Mouse (Mus musculus) embryonic fibroblast, embryonic 13.5 days (primary cell): ENCODE measurements around the gene Rbpj. TPM values are rescaled to one million over a fixed set of nuclear protein-coding genes. Genes with fewer than 3 reads are reported as not detected.

Source experiments
- H3K27ac ChIP-seq: 2 replicates; pipeline ENCODE4 v1.5.1; 2012; ENCODE audit warnings: low read length, control low read depth, inconsistent platforms; ENCODE audit not compliant: insufficient read depth
- H3K4me1 ChIP-seq: 2 replicates; pipeline ENCODE4 v1.6.1; 2011; ENCODE audit warnings: low read length; ENCODE audit not compliant: control insufficient read depth, insufficient read depth
- H3K4me3 ChIP-seq: 2 replicates; pipeline ENCODE4 v1.5.1; 2011; ENCODE audit warnings: mild to moderate bottlenecking, control low read depth, low read length; ENCODE audit not compliant: insufficient read depth
- CTCF ChIP-seq: IDR thresholded peaks from 2 replicates; pipeline ENCODE4 v1.5.1; 2011; ENCODE audit warnings: mild to moderate bottlenecking, control low read depth, low read length, moderate library complexity, borderline replicate concordance; ENCODE audit not compliant: insufficient read depth
- POLR2A ChIP-seq: IDR thresholded peaks from 2 replicates; pipeline ENCODE4 v1.6.1; 2011; ENCODE audit warnings: low read depth, mild to moderate bottlenecking, control low read depth, low read length, moderate library complexity
- polyA plus RNA-seq: library from polyadenylated mRNA; stranded (reverse); fragments of >200 nt; gene quantifications from 2 replicates; pipeline ENCODE4 v1.2.4, GENCODE M21; 2011; ENCODE audit warnings: low read depth; ENCODE audit not compliant: missing spikeins, insufficient read length

Gene Rbpj
- polyA plus RNA-seq: 98.7 and 110 TPM in 2 replicates

DNA sequence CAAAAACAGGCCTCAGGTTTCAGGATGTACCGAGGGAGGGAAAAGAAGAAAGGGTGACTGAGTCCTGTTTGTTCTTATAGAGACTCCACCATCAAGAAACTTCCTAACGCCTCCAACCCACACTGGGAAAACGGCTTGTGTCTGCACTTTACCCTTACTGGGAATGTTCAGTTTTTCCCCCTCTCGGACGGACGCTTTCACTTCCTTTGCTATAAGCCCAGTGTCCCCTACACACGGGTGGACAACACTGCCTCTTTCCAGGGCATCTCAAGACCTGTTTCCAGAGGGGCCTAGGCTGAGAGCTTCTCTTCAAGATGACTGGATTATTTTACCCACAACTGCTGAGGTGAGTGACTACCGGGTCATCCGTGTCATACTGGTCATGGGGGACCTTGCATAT lies at the start of gene Rbpj:
Gene Rbpj, plus strand, starts transcription at position 270 of the 400 bp plus-strand sequence.
- peaks cover 13% of the 10 kb centered on the region for H3K4me1 ChIP-seq
- TF ChIP-seq CTCF (no peak), POLR2A (no peak)
- no peak within 1 kb of the TSS for H3K4me3 ChIP-seq
- H3K27ac ChIP-seq: no peak within 1 kb of the TSS

GRCm38 (mm10) chr5:53420777-53421176 lies 45.2 kb upstream of the Rbpj start:
- TF ChIP-seq CTCF: no peak
- TF ChIP-seq POLR2A: no peak
- no peaks in the 10 kb centered on the region for H3K4me1 ChIP-seq
- no peak overlapping the region for H3K27ac ChIP-seq

DNA sequence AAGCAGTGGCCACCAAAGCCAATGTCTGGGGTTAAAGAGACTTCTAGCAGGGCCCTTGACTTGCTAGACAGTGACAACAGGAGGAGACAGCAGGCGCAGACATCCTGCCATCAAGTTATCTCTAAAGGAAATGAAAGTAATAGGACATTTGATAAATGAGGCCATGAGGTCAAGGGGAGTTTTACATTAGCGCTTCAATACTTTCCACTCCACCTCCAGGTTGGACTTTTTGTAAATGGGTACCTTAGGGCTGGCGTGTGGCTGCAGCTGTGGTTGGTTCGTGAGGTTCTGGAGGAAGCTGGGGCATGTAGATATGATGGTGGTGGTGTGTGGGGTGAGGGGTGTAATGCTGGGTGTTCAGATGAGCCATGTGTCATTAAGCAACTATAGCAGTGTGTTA lies 44.7 kb upstream of the Rbpj start:
- H3K4me3 ChIP-seq: no peak overlapping the region
- TF ChIP-seq POLR2A (no peak), CTCF (no peak)
- no peak overlapping the region for H3K27ac ChIP-seq
- no peaks in the 10 kb centered on the region for H3K4me1 ChIP-seq

More at GRCm38 (mm10) chr5:53420777-53421176, 45.2 kb upstream of the Rbpj start:
- no peak overlapping the region for H3K4me3 ChIP-seq

DNA sequence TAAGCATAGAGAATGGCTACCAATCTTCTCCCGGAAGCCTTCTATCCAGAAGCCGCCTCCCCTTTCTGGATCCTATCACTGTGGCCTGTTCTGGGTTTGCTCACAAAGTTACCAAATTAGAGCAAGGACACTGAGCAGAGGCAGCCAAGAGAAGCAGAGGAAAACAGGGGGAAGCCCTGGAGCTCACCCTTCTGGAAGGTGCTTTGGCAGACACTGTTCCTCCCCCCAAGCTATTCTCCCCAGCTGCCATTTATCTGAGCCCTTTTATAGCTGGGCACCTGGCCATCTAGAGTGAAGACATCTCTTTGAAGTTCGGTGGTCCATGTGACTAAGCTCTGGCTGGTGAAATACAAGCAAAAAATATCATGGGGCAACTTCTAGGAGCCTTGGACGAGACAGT lies 38.5 kb upstream of the Rbpj start:
- H3K4me3 ChIP-seq: no peak overlapping the region
- no peak overlapping the region for H3K27ac ChIP-seq
- H3K4me1 ChIP-seq: peaks cover 4% of the 10 kb centered on the region; the same call in 1 of the 2 replicates
- no peak for TF ChIP-seq CTCF
- TF ChIP-seq POLR2A: no peak

GRCm38 (mm10) chr5:53429683-53430477 lies 36.1 kb upstream of the Rbpj start:
- TF ChIP-seq POLR2A (no peak), CTCF (no peak)
- Histone ChIP-seq H3K4me1 (peaks cover 4% of the 10 kb centered on the region; the same call in 1 of the 2 replicates), H3K27ac (peak overlapping the region; percentile 61; the same call in 1 of the 2 replicates), H3K4me3 (no peak overlapping the region)

DNA sequence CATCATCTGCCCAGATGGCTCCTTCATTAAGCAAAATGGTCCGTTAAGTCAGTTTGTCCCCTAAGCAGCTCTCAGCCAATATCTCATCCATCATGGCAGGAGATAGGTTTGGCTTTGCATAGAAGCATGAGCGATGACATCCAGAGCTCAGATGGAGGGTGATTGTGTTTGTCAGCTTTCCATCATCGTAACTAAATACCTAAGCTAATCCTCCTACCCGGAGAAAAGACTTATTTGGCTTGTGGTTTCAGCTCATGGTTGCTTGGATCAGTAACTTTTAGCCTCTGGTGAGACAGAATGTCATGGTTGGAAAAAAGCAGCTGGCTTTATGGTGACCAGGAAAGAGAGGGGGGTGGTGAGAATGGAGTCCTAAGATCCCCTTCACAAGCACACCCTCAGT lies 33.5 kb upstream of the Rbpj start:
- Histone ChIP-seq H3K4me3 (no peak overlapping the region), H3K4me1 (peaks cover 4% of the 10 kb centered on the region; the same call in 1 of the 2 replicates), H3K27ac (no peak overlapping the region)
- no peak for TF ChIP-seq POLR2A
- no peak for TF ChIP-seq CTCF

DNA sequence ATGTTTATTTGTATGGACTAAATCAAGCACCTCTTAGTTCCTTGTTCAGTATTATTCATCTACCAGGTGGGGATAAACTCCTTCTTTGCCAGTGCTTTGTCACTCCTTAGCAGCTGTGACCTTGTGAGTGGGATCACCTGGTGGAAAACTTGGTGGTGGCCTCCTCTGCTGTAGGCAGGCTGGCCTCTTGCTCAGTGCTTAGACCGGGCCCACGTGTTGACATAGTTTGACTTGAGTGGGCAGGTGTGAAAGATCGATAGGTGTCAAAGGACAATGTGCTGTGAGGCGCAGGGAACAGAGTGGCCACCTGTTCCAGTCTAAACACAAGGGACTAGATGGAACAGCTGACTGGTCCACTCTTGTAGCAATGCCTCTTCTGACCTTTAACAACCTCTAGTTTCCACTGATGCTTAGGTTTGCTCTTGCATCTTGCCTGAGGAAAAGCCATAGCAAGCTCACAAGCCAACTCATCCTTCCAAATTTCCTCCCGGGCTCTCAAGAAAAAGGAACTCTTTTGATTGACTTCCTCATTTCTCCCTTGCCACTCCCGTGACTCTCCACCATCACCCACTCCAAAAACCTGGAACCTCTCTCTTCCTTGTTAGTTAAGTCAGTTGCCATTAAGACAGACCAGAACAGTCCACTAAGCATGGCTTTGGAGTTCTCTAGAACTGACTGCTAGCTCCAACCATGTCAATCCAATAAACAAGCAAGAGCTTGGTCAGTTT lies 28.9 kb upstream of the Rbpj start:
- no peak for TF ChIP-seq POLR2A
- no peak for TF ChIP-seq CTCF
- Histone ChIP-seq H3K4me1 (no peaks in the 10 kb centered on the region), H3K4me3 (no peak overlapping the region), H3K27ac (no peak overlapping the region)

GRCm38 (mm10) chr5:53437767-53438166 lies 28.2 kb upstream of the Rbpj start:
- TF ChIP-seq CTCF: no peak
- no peak for TF ChIP-seq POLR2A
- Histone ChIP-seq H3K4me1 (no peaks in the 10 kb centered on the region), H3K4me3 (no peak overlapping the region), H3K27ac (no peak overlapping the region)

GRCm38 (mm10) chr5:53438268-53438667 lies 27.7 kb upstream of the Rbpj start:
- no peaks in the 10 kb centered on the region for H3K4me1 ChIP-seq
- TF ChIP-seq CTCF: no peak
- no peak for TF ChIP-seq POLR2A
- H3K27ac ChIP-seq: no peak overlapping the region
- H3K4me3 ChIP-seq: no peak overlapping the region

- H3K4me3 ChIP-seq: no peak overlapping the region
- H3K4me1 ChIP-seq: no peaks in the 10 kb centered on the region
- TF ChIP-seq CTCF (no peak), POLR2A (no peak)
- H3K27ac ChIP-seq: no peak overlapping the region
Observed at GRCm38 (mm10) chr5:53439655-53440054, 26.3 kb upstream of the Rbpj start.
